Mouse (Mus musculus) left cerebral cortex, adult 2 months (tissue): ENCODE results near the gene Srebf1. TPM values are rescaled to one million over a fixed set of nuclear protein-coding genes. Genes with fewer than 3 reads are reported as not detected.

Experiments used
- DNase-seq, 2 experiments: peaks; one replicate each; pipeline ENCODE4 v3.0.0; 2021 to 2022; ENCODE audit warnings: low spot score in 2 of 2, mixed read lengths in 1 of 2; ENCODE audit errors: extremely low spot score in 1 of 2
- H3K27ac ChIP-seq: fragments of 200-600 bp; 2 replicates; pipeline ENCODE4 v1.8.1; 2022
- H3K4me3 ChIP-seq: fragments of 200-600 bp; 2 replicates; pipeline ENCODE4 v1.8.1; 2022
- CTCF ChIP-seq: fragments of 200-600 bp; IDR thresholded peaks from 2 replicates; pipeline ENCODE4 v1.8.1; 2022; ENCODE audit warnings: antibody characterized with exemption, mild to moderate bottlenecking, moderate library complexity
- intact Hi-C: fragments of 180-260 bp; cut with DNase I; formaldehyde crosslinking; loops from one replicate; pipeline ENCODE4 v1.15.1; 2025
- total RNA-seq, 2 experiments: library from RNA; stranded (reverse); gene quantifications; 2 replicates each; pipeline ENCODE4 v1.2.3; 2021

The Srebf1 gene
- total RNA-seq, 2 experiments from 2014 or later = 50.1 to 66.1 TPM

GRCm38 (mm10) chr11:60173606-60174184 lies 48.7 kb downstream of the Srebf1 start:
- intact Hi-C loops = no loop called here
- TF ChIP-seq CTCF = no peak
- Histone ChIP-seq H3K27ac (peak overlapping the region; percentile 55), H3K4me3 (no peak overlapping the region)
- DNase-seq = no peak

- no peak overlapping the region for H3K4me3 ChIP-seq
- no peak for TF ChIP-seq CTCF
- intact Hi-C loops = no loop called here
- H3K27ac ChIP-seq = peak overlapping the region; percentile 0; the same call in 1 of the 2 replicates
- DNase-seq = no peak
These were observed 50.3 kb downstream of the Srebf1 start for GRCm38 (mm10) chr11:60172074-60172473.

- DNase-seq = no peak
- Histone ChIP-seq H3K4me3 (no peak overlapping the region), H3K27ac (no peak overlapping the region)
- TF ChIP-seq CTCF = no peak
- intact Hi-C loops = no loop called here
These were observed 53.6 kb downstream of the Srebf1 start for GRCm38 (mm10) chr11:60168780-60169179.

- TF ChIP-seq CTCF = no peak
- intact Hi-C loops = no loop called here
- no peak for DNase-seq
- H3K4me3 ChIP-seq = no peak overlapping the region
- H3K27ac ChIP-seq = no peak overlapping the region
These were observed 57.3 kb downstream of the Srebf1 start for GRCm38 (mm10) chr11:60165076-60165475.

- no peak for TF ChIP-seq CTCF
- H3K27ac ChIP-seq = no peak overlapping the region
- intact Hi-C loops = no loop called here
- DNase-seq = no peak
- H3K4me3 ChIP-seq = no peak overlapping the region
These were observed 57.9 kb downstream of the Srebf1 start for GRCm38 (mm10) chr11:60164450-60164849.

- H3K27ac ChIP-seq = no peak overlapping the region
- DNase-seq = no peak
- TF ChIP-seq CTCF = no peak
- intact Hi-C loops = no loop called here
- no peak overlapping the region for H3K4me3 ChIP-seq
These were observed 59.0 kb downstream of the Srebf1 start for GRCm38 (mm10) chr11:60163362-60163761.

GRCm38 (mm10) chr11:60162547-60162946 lies 59.8 kb downstream of the Srebf1 start:
- Histone ChIP-seq H3K4me3 (no peak overlapping the region), H3K27ac (no peak overlapping the region)
- intact Hi-C loops = no loop called here
- no peak for DNase-seq
- TF ChIP-seq CTCF = no peak

GRCm38 (mm10) chr11:60161146-60161874 lies 61.1 kb downstream of the Srebf1 start:
- no peak overlapping the region for H3K27ac ChIP-seq

GRCm38 (mm10) chr11:60160454-60161114 lies 61.8 kb downstream of the Srebf1 start:
- no peak for DNase-seq
- H3K4me3 ChIP-seq = no peak overlapping the region
- TF ChIP-seq CTCF = no peak
- intact Hi-C loops = no loop called here
- H3K27ac ChIP-seq = no peak overlapping the region

More at GRCm38 (mm10) chr11:60161146-60161874, 61.1 kb downstream of the Srebf1 start:
- no peak for TF ChIP-seq CTCF
- intact Hi-C loops = no loop called here
- H3K4me3 ChIP-seq = no peak overlapping the region
- DNase-seq = no peak

- intact Hi-C loops = no loop called here
- Histone ChIP-seq H3K27ac (no peak overlapping the region), H3K4me3 (no peak overlapping the region)
- TF ChIP-seq CTCF = no peak
- DNase-seq = no peak
These were observed 62.4 kb downstream of the Srebf1 start for GRCm38 (mm10) chr11:60159955-60160354.

GRCm38 (mm10) chr11:60158271-60158670 lies 64.1 kb downstream of the Srebf1 start:
- no peak for TF ChIP-seq CTCF
- no peak for DNase-seq
- peak overlapping the region; percentile 54 for H3K27ac ChIP-seq

GRCm38 (mm10) chr11:60155690-60156089 lies 66.7 kb downstream of the Srebf1 start:
- no peak for DNase-seq
- intact Hi-C loops = no loop called here
- H3K27ac ChIP-seq = no peak overlapping the region
- no peak overlapping the region for H3K4me3 ChIP-seq
- no peak for TF ChIP-seq CTCF

More at GRCm38 (mm10) chr11:60158271-60158670, 64.1 kb downstream of the Srebf1 start:
- no peak overlapping the region for H3K4me3 ChIP-seq
- intact Hi-C loops = no loop called here
